Mouse (Mus musculus): ENCODE data around the gene Ypel2. TPM values are rescaled to one million over a fixed set of nuclear protein-coding genes. Genes with fewer than 3 reads are reported as not detected.
A peak's percentile ranks its signal among the peaks of the same experiment; 100 is the strongest.

Gene Ypel2
- polyA plus RNA-seq, 1 experiment from 2014 or later = 10.6 TPM

DNA sequence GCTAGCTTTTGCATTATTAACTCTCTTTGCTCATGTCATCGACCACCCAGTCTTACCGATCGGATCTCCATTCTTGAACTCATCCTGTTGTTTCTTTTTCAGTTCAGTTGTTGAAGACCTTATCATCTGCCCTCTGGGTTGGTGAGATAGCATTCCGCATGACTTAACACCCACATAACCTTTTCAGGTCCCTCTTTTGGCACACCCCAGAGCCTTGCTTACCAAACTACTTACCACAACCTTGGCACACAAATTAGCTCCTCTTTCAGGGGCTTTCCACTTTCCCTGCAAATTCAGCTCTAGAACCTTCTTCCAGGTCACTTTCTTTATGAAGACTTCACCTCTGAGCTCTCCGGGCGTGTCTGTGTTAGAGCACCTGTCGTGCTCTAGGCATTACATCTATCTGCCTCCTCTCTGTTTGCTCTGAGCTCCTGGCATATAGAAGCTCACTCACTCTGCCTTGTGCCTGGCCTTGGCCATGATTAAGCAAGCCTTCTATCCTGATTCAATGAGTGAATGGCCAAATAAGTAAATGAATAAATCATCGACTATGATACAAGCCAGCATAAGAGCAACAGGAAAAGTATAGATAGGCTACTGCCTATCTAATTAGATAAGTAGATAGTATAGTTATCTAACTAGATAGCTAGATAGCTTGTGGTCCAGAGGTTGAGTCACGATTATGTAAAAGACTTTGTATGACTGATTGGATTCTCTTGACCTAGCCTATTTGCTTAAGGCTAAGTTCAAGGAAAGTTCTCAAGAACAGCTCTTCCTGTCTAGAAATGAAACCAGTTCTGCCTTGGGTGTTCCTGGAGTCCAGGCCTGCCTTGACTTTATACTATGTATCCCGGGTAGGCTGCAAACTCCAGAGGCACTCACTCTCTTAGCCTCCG is 86.5 kb downstream of the Ypel2 start:
- Histone ChIP-seq H3K27ac (no peak overlapping the region), H3K9me3 (replicated peaks; ENCODE audit: low read length) (no peaks in the 10 kb centered on the region), H3K4me1 (replicated peaks; ENCODE audit: insufficient read depth, low read length) (no peaks in the 10 kb centered on the region), H3K36me3 (ENCODE audit: insufficient read depth, low read length) (no peaks in the 10 kb centered on the region), H3K4me3 (replicated peaks; ENCODE audit: low read depth, low read length) (no peak overlapping the region), H3K9ac (ENCODE audit: low read depth, low read length) (no peak overlapping the region), H3K27me3 (ENCODE audit: insufficient read depth, low read length) (no peaks in the 10 kb centered on the region), H3K4me2 (ENCODE audit: low read length) (no peak overlapping the region)
- WGBS = 93% methylated on average over 11 of the region's 11 CpGs
- ATAC-seq (replicated peaks; ENCODE audit: low FRiP score, low read depth) = no peak
- TF ChIP-seq CTCF (IDR thresholded peaks at IDR 0.05; ENCODE audit: low read depth) = no peak
- DNase-seq (ENCODE audit: low spot score) = no peak

DNA sequence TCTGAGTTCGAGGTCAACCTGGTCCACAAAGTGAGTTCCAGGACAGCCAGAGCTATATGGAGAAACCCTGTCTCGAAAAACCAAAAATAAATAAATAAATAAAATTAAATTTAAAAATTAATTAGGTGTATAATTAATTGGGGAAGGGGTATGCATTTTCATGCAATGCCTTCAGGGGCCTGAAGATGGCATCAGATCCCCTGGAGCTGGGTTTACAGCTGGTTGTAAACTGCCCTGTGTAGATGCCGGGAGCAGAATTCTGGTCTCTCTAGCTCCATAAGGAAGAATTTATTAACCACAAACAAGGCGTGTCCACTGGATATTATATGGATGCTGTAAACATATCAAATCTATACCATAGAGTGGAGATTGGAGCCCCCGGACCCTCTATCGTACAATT is 87.2 kb downstream of the Ypel2 start:
- DNase-seq (ENCODE audit: low spot score) = no peak
- Histone ChIP-seq H3K4me2 (ENCODE audit: low read length) (no peak overlapping the region), H3K9me3 (replicated peaks; ENCODE audit: low read length) (no peaks in the 10 kb centered on the region), H3K4me3 (replicated peaks; ENCODE audit: low read depth, low read length) (no peak overlapping the region), H3K27me3 (ENCODE audit: insufficient read depth, low read length) (no peaks in the 10 kb centered on the region), H3K4me1 (replicated peaks; ENCODE audit: insufficient read depth, low read length) (no peaks in the 10 kb centered on the region), H3K9ac (ENCODE audit: low read depth, low read length) (no peak overlapping the region), H3K27ac (no peak overlapping the region), H3K36me3 (ENCODE audit: insufficient read depth, low read length) (no peaks in the 10 kb centered on the region)
- TF ChIP-seq CTCF (IDR thresholded peaks at IDR 0.05; ENCODE audit: low read depth) = peak; percentile 21; the same call in 1 of the 2 replicates
- WGBS = 90% methylated on average over 6 of the region's 6 CpGs
- no peak for ATAC-seq (replicated peaks; ENCODE audit: low FRiP score, low read depth)

GRCm38 (mm10) chr11:86905261-86905660 is 88.2 kb downstream of the Ypel2 start:
- H3K9me3 ChIP-seq (replicated peaks; ENCODE audit: low read length) = no peaks in the 10 kb centered on the region
- no peaks in the 10 kb centered on the region for H3K4me1 ChIP-seq (replicated peaks; ENCODE audit: insufficient read depth, low read length)
- H3K9ac ChIP-seq (ENCODE audit: low read depth, low read length) = no peak overlapping the region
- H3K27ac ChIP-seq = no peak overlapping the region
- no peak for DNase-seq (ENCODE audit: low spot score)
- WGBS = 81% methylated on average over 2 of the region's 2 CpGs
- no peaks in the 10 kb centered on the region for H3K36me3 ChIP-seq (ENCODE audit: insufficient read depth, low read length)
- H3K4me2 ChIP-seq (ENCODE audit: low read length) = no peak overlapping the region
- H3K4me3 ChIP-seq (replicated peaks; ENCODE audit: low read depth, low read length) = no peak overlapping the region
- no peak for TF ChIP-seq CTCF (IDR thresholded peaks at IDR 0.05; ENCODE audit: low read depth)
- ATAC-seq (replicated peaks; ENCODE audit: low FRiP score, low read depth) = no peak
- no peaks in the 10 kb centered on the region for H3K27me3 ChIP-seq (ENCODE audit: insufficient read depth, low read length)

GRCm38 (mm10) chr11:86904706-86905105 is 88.8 kb downstream of the Ypel2 start:
- Histone ChIP-seq H3K4me1 (replicated peaks; ENCODE audit: insufficient read depth, low read length) (no peaks in the 10 kb centered on the region), H3K27me3 (ENCODE audit: insufficient read depth, low read length) (no peaks in the 10 kb centered on the region), H3K9ac (ENCODE audit: low read depth, low read length) (no peak overlapping the region), H3K4me2 (ENCODE audit: low read length) (no peak overlapping the region), H3K36me3 (ENCODE audit: insufficient read depth, low read length) (no peaks in the 10 kb centered on the region), H3K4me3 (replicated peaks; ENCODE audit: low read depth, low read length) (no peak overlapping the region), H3K27ac (no peak overlapping the region), H3K9me3 (replicated peaks; ENCODE audit: low read length) (no peaks in the 10 kb centered on the region)
- no peak for ATAC-seq (replicated peaks; ENCODE audit: low FRiP score, low read depth)
- no peak for DNase-seq (ENCODE audit: low spot score)
- WGBS = 84% methylated on average over 4 of the region's 4 CpGs
- no peak for TF ChIP-seq CTCF (IDR thresholded peaks at IDR 0.05; ENCODE audit: low read depth)

GRCm38 (mm10) chr11:86898367-86898766 is 95.1 kb downstream of the Ypel2 start:
- peak; percentile 36 for DNase-seq (ENCODE audit: low spot score)

GRCm38 (mm10) chr11:86895567-86895966 is 97.9 kb downstream of the Ypel2 start:
- H3K27me3 ChIP-seq (ENCODE audit: insufficient read depth, low read length) = no peaks in the 10 kb centered on the region
- H3K27ac ChIP-seq = no peak overlapping the region
- ATAC-seq (replicated peaks; ENCODE audit: low FRiP score, low read depth) (0 out of 2 replicates have a peak, but pooled peaks have one; percentile 18), DNase-seq (ENCODE audit: low spot score) (peak; percentile 54)
- H3K4me2 ChIP-seq (ENCODE audit: low read length) = no peak overlapping the region
- H3K4me3 ChIP-seq (replicated peaks; ENCODE audit: low read depth, low read length) = no peak overlapping the region
- peaks cover 10% of the 10 kb centered on the region for H3K4me1 ChIP-seq (replicated peaks; ENCODE audit: insufficient read depth, low read length)
- no peaks in the 10 kb centered on the region for H3K9me3 ChIP-seq (replicated peaks; ENCODE audit: low read length)
- H3K9ac ChIP-seq (ENCODE audit: low read depth, low read length) = no peak overlapping the region
- H3K36me3 ChIP-seq (ENCODE audit: insufficient read depth, low read length) = no peaks in the 10 kb centered on the region
- peak; percentile 31; the same call in 1 of the 2 replicates for TF ChIP-seq CTCF (IDR thresholded peaks at IDR 0.05; ENCODE audit: low read depth)
- 21% methylated on average over 3 of the region's 3 CpGs for WGBS

More at GRCm38 (mm10) chr11:86898367-86898766, 95.1 kb downstream of the Ypel2 start:
- Histone ChIP-seq H3K4me1 (replicated peaks; ENCODE audit: insufficient read depth, low read length) (peaks cover 10% of the 10 kb centered on the region), H3K27ac (no peak overlapping the region), H3K27me3 (ENCODE audit: insufficient read depth, low read length) (no peaks in the 10 kb centered on the region), H3K4me3 (replicated peaks; ENCODE audit: low read depth, low read length) (no peak overlapping the region), H3K4me2 (ENCODE audit: low read length) (no peak overlapping the region), H3K9ac (ENCODE audit: low read depth, low read length) (no peak overlapping the region), H3K9me3 (replicated peaks; ENCODE audit: low read length) (no peaks in the 10 kb centered on the region), H3K36me3 (ENCODE audit: insufficient read depth, low read length) (no peaks in the 10 kb centered on the region)
- WGBS = 29% methylated on average over 2 of the region's 2 CpGs
- TF ChIP-seq CTCF (IDR thresholded peaks at IDR 0.05; ENCODE audit: low read depth) = no peak
- ATAC-seq (replicated peaks; ENCODE audit: low FRiP score, low read depth) = no peak
